Mouse (Mus musculus) embryonic stem cell, embryonic (primary cell): ENCODE measurements around the gene Pcid2.

Experiments used
- CTCF ChIA-PET, 4 experiments: fragments of 300-600 bp in 2 of 4; fragments of 350-600 bp in 2 of 4; sonication (Branson Sonifier 250); formaldehyde crosslinking; loops; one replicate each; lab custom pipeline; 2022; ENCODE audit warnings: inconsistent platforms in 2 of 4; lab: Charles Lee
- POLR2A ChIA-PET, 4 experiments: fragments of 300-600 bp in 2 of 4; fragments of 350-600 bp in 2 of 4; sonication (Branson Sonifier 250); formaldehyde crosslinking; loops; one replicate each; lab custom pipeline; 2022; ENCODE audit warnings: antibody characterized with exemption in 4 of 4, inconsistent platforms in 1 of 4; lab: Charles Lee

The Pcid2 gene

GRCm38 (mm10) chr8:13105087-13105881 lies at the start of gene Pcid2, which contains the start of gene Cul4a:
TSS of gene Pcid2 (minus strand) at chr8:13105459.
TSS of gene Cul4a (plus strand) at chr8:13105621.
- CTCF ChIA-PET: interaction anchor here in 3 of 4 experiments (0.6 to 1.4 kb wide), 4 partner anchors 27 to 113 kb away, joined by 3 read pairs; no protein-coding TSS in a partner anchor

GRCm38 (mm10) chr8:13154099-13154498 lies 48.8 kb upstream of the Pcid2 start:
- ChIA-PET POLR2A (interaction anchor here in 3 of 4 experiments (0.6 to 2.0 kb wide), 10 partner anchors 9 to 858 kb away, joined by 3 to 12 read pairs (median 4); no protein-coding TSS in a partner anchor), CTCF (interaction anchor here in 2 of 4 experiments (0.6 to 1.3 kb wide), 2 partner anchors 60 to 205 kb away, joined by 4 read pairs; no protein-coding TSS in a partner anchor)

More at GRCm38 (mm10) chr8:13105087-13105881, at the start of gene Pcid2, which contains the start of gene Cul4a:
- POLR2A ChIA-PET: interaction anchor here in 3 of 4 experiments (0.6 to 2.3 kb wide), 34 partner anchors 9 to 680 kb away, joined by 3 to 12 read pairs (median 4); partner anchors contain the start of genes Lamp1 (in 2 of the 3), Dcun1d2 (in 1 of the 3), Tmco3 (in 1 of the 3) and Upf3a (in 1 of the 3)

GRCm38 (mm10) chr8:13150929-13151328 lies 45.7 kb upstream of the Pcid2 start:
- CTCF ChIA-PET: no interaction called here
- POLR2A ChIA-PET: interaction anchor here in 2 of 4 experiments (0.8 to 3.2 kb wide), 3 partner anchors 11 to 19 kb away, joined by 4 to 15 read pairs (median 4); no protein-coding TSS in a partner anchor

GRCm38 (mm10) chr8:13149866-13150265 lies 44.6 kb upstream of the Pcid2 start:
- CTCF ChIA-PET: interaction anchor here in 3 of 4 experiments (0.7 to 1.0 kb wide), 6 partner anchors 9 to 152 kb away, joined by 3 to 6 read pairs (median 4); partner anchors contain the start of genes Adprhl1 (in 2 of the 3) and Lamp1 (in 1 of the 3)
- POLR2A ChIA-PET: interaction anchor here in 3 of 4 experiments (0.6 to 3.2 kb wide), 11 partner anchors 9 to 1539 kb away, joined by 3 to 20 read pairs (median 4); partner anchors contain the start of genes Lamp1 (in 2 of the 3) and Adprhl1 (in 1 of the 3)

GRCm38 (mm10) chr8:13149287-13149686 lies 44.0 kb upstream of the Pcid2 start:
- CTCF ChIA-PET: interaction anchor here in 2 of 4 experiments (0.7 to 1.0 kb wide), 4 partner anchors 10 to 151 kb away, joined by 3 to 6 read pairs (median 4); partner anchors contain the start of genes Adprhl1 (in 2 of the 2) and Lamp1 (in 1 of the 2)
- POLR2A ChIA-PET: interaction anchor here in 3 of 4 experiments (0.6 to 3.2 kb wide), 11 partner anchors 9 to 1539 kb away, joined by 3 to 20 read pairs (median 4); partner anchors contain the start of genes Lamp1 (in 2 of the 3) and Adprhl1 (in 1 of the 3)

- ChIA-PET POLR2A (interaction anchor here in 2 of 4 experiments (1.2 to 3.2 kb wide), 7 partner anchors 9 to 105 kb away, joined by 4 to 20 read pairs (median 11); partner anchors contain the start of genes Lamp1 (in 2 of the 2) and Adprhl1 (in 1 of the 2)), CTCF (no interaction called here)
Measured at GRCm38 (mm10) chr8:13148476-13148875, 43.2 kb upstream of the Pcid2 start.

- CTCF ChIA-PET: interaction anchor here in 2 of 4 experiments (0.5 to 1.4 kb wide), 2 partner anchors 10 to 154 kb away, joined by 4 to 5 read pairs; no protein-coding TSS in a partner anchor
Measured at GRCm38 (mm10) chr8:13141681-13142080, 36.4 kb upstream of the Pcid2 start.

GRCm38 (mm10) chr8:13139641-13140182 lies 34.5 kb upstream of the Pcid2 start:
- CTCF ChIA-PET: interaction anchor here in 3 of 4 experiments (0.5 to 0.6 kb wide), 4 partner anchors 39 to 1520 kb away, joined by 3 read pairs; no protein-coding TSS in a partner anchor
- POLR2A ChIA-PET: interaction anchor here in 2 of 4 experiments (1.0 to 3.7 kb wide), 30 partner anchors 9 to 409 kb away, joined by 3 to 24 read pairs (median 4); partner anchors contain the start of genes Cul4a (in 2 of the 2), Lamp1 (in 2 of the 2), Pcid2 (in 2 of the 2) and Dcun1d2 (in 1 of the 2)

More at GRCm38 (mm10) chr8:13141681-13142080, 36.4 kb upstream of the Pcid2 start:
- POLR2A ChIA-PET: interaction anchor here in 2 of 4 experiments (1.2 to 2.9 kb wide), 5 partner anchors 18 to 61 kb away, joined by 3 to 15 read pairs (median 7); partner anchors contain the start of gene Lamp1 (in 2 of the 2)

- ChIA-PET POLR2A (interaction anchor here in 2 of 4 experiments (0.7 to 1.6 kb wide), 3 partner anchors 18 to 27 kb away, joined by 4 to 5 read pairs (median 4); partner anchors contain the start of gene Lamp1 (in 1 of the 2)), CTCF (interaction anchor here (0.5 to 1.7 kb wide), 22 partner anchors 9 to 236 kb away, joined by 3 to 8 read pairs (median 3); partner anchors contain the start of genes Adprhl1 (in 1 of the 4), Cul4a (in 1 of the 4) and Pcid2 (in 1 of the 4))
Measured at GRCm38 (mm10) chr8:13132220-13132619, 27.0 kb upstream of the Pcid2 start.

GRCm38 (mm10) chr8:13124897-13125296 lies 19.6 kb upstream of the Pcid2 start:
- ChIA-PET CTCF (no interaction called here), POLR2A (interaction anchor here in 3 of 4 experiments (0.6 to 2.4 kb wide), 8 partner anchors 14 to 703 kb away, joined by 3 to 7 read pairs (median 3); partner anchors contain the start of gene Lamp1 (in 1 of the 3))

GRCm38 (mm10) chr8:13122887-13123421 lies 17.7 kb upstream of the Pcid2 start:
- ChIA-PET POLR2A (interaction anchor here in 2 of 4 experiments (1.2 to 2.3 kb wide), 2 partner anchors 17 to 18 kb away, joined by 3 to 6 read pairs; partner anchors contain the start of genes Cul4a (in 1 of the 2) and Pcid2 (in 1 of the 2)), CTCF (no interaction called here)

GRCm38 (mm10) chr8:13120882-13121665 lies 15.8 kb upstream of the Pcid2 start:
- POLR2A ChIA-PET: interaction anchor here in 2 of 4 experiments (0.6 to 2.3 kb wide), 7 partner anchors 15 to 1940 kb away, joined by 3 to 6 read pairs (median 4); partner anchors contain the start of genes Cul4a (in 2 of the 2) and Pcid2 (in 2 of the 2)

GRCm38 (mm10) chr8:13118516-13118915 lies 13.3 kb upstream of the Pcid2 start:
- ChIA-PET POLR2A (no interaction called here), CTCF (no interaction called here)

More at GRCm38 (mm10) chr8:13120882-13121665, 15.8 kb upstream of the Pcid2 start:
- CTCF ChIA-PET: interaction anchor here in 3 of 4 experiments (0.5 to 1.0 kb wide), 4 partner anchors 11 to 92 kb away, joined by 3 to 6 read pairs (median 4); no protein-coding TSS in a partner anchor

GRCm38 (mm10) chr8:13117096-13117495 lies 11.8 kb upstream of the Pcid2 start:
- CTCF ChIA-PET: no interaction called here
- POLR2A ChIA-PET: no interaction called here

- ChIA-PET CTCF (no interaction called here), POLR2A (interaction anchor here in 1 of 4 experiments (1.7 kb wide), 1 partner anchor 9 kb away, joined by 5 read pairs; no protein-coding TSS in a partner anchor)
Measured at GRCm38 (mm10) chr8:13113232-13113631, 8.0 kb upstream of the Pcid2 start.

GRCm38 (mm10) chr8:13111917-13112316 lies 6.7 kb upstream of the Pcid2 start:
- CTCF ChIA-PET: interaction anchor here in 1 of 4 experiments (1.3 kb wide), 1 partner anchor 180 kb away, joined by 3 read pairs; no protein-coding TSS in a partner anchor
- POLR2A ChIA-PET: interaction anchor here in 1 of 4 experiments (1.5 to 1.7 kb wide), 2 partner anchors 8 to 97 kb away, joined by 4 to 5 read pairs; no protein-coding TSS in a partner anchor
